Mouse (Mus musculus) forebrain, embryonic 16.5 days (tissue): ENCODE results near the gene Ift122. TPM values are rescaled to one million over a fixed set of nuclear protein-coding genes. Genes with fewer than 3 reads are reported as not detected.

Experiments
- ATAC-seq: fragments of 200-750 bp; cut with Nextera tagmentation; 2 replicates; pipeline ENCODE4 v1.8.0; 2017; ENCODE audit warnings: mild to moderate bottlenecking, moderate library complexity
- H3K27ac ChIP-seq: fragments of 300-500 bp; sonication (generic); 2 replicates; pipeline ENCODE4 v1.5.1; 2014; ENCODE audit warnings: low read length, control low read depth
- H3K27me3 ChIP-seq: fragments of 300-500 bp; sonication (generic); replicated peaks from 2 replicates; pipeline ENCODE4 v1.6.1; 2014; ENCODE audit warnings: low read length; ENCODE audit not compliant: control insufficient read depth, insufficient read depth
- H3K36me3 ChIP-seq: fragments of 300-500 bp; sonication (generic); 2 replicates; pipeline ENCODE4 v1.6.1; 2014; ENCODE audit not compliant: control insufficient read depth, insufficient read depth
- H3K4me1 ChIP-seq: fragments of 300-500 bp; sonication (generic); replicated peaks from 2 replicates; pipeline ENCODE4 v1.6.1; 2014; ENCODE audit warnings: low read length; ENCODE audit not compliant: control insufficient read depth, insufficient read depth
- H3K4me2 ChIP-seq: fragments of 300-500 bp; sonication (generic); 2 replicates; pipeline ENCODE4 v1.6.1; 2014; ENCODE audit warnings: mild to moderate bottlenecking, low read length, control low read depth
- H3K4me3 ChIP-seq: fragments of 300-500 bp; sonication (generic); replicated peaks from 2 replicates; pipeline ENCODE4 v1.5.1; 2014; ENCODE audit warnings: mild to moderate bottlenecking, low read length, control low read depth
- H3K9ac ChIP-seq: fragments of 300-500 bp; sonication (generic); replicated peaks from 2 replicates; pipeline ENCODE4 v1.6.1; 2014; ENCODE audit warnings: low read depth, low read length, control low read depth
- H3K9me3 ChIP-seq: fragments of 300-500 bp; sonication (generic); 2 replicates; pipeline ENCODE4 v1.6.1; 2016; ENCODE audit warnings: low read length; ENCODE audit not compliant: control insufficient read depth
- WGBS: fragments of 180-500 bp; shearing (Covaris S2); extraction: QIAGEN DNeasy Blood & Tissue Kit; methylation state at CpG from one replicate; pipeline ENCODE4 v1.1.7; 2014; 5-methylcytosine and 5-hydroxymethylcytosine counted together
- polyA plus RNA-seq: library from polyadenylated mRNA; unstranded; fragments of >200 nt; fragmentation: Nextera tagmentation; extraction: Ambion mirVana; gene quantifications from 2 replicates; pipeline ENCODE4 v1.2.1, GENCODE M21; 2015

The Ift122 gene
- polyA plus RNA-seq, 1 experiment from 2014 or later: 32.7 TPM

GRCm38 (mm10) chr6:115909940-115910339 is 56.7 kb downstream of the Ift122 start:
- no peaks in the 10 kb centered on the region for H3K27me3 ChIP-seq
- no peak overlapping the region for H3K27ac ChIP-seq
- no peaks in the 10 kb centered on the region; the same call in 1 of the 2 replicates for H3K36me3 ChIP-seq
- no peak overlapping the region for H3K4me2 ChIP-seq
- 70% methylated on average over 8 of the region's 8 CpGs for WGBS
- no peaks in the 10 kb centered on the region for H3K9me3 ChIP-seq
- no peak overlapping the region for H3K9ac ChIP-seq
- ATAC-seq: no peak
- H3K4me3 ChIP-seq: no peak overlapping the region
- H3K4me1 ChIP-seq: peaks cover 24% of the 10 kb centered on the region

GRCm38 (mm10) chr6:115911763-115912162 is 58.5 kb downstream of the Ift122 start:
- peaks cover 41% of the 10 kb centered on the region for H3K4me1 ChIP-seq
- no peak overlapping the region for H3K4me2 ChIP-seq
- no peaks in the 10 kb centered on the region for H3K9me3 ChIP-seq
- 87% methylated on average over 6 of the region's 6 CpGs for WGBS
- no peaks in the 10 kb centered on the region; the same call in 1 of the 2 replicates for H3K36me3 ChIP-seq
- no peak overlapping the region for H3K4me3 ChIP-seq
- H3K27ac ChIP-seq: peak overlapping the region; percentile 66
- H3K9ac ChIP-seq: no peak overlapping the region
- ATAC-seq: no peak
- H3K27me3 ChIP-seq: no peaks in the 10 kb centered on the region

DNA sequence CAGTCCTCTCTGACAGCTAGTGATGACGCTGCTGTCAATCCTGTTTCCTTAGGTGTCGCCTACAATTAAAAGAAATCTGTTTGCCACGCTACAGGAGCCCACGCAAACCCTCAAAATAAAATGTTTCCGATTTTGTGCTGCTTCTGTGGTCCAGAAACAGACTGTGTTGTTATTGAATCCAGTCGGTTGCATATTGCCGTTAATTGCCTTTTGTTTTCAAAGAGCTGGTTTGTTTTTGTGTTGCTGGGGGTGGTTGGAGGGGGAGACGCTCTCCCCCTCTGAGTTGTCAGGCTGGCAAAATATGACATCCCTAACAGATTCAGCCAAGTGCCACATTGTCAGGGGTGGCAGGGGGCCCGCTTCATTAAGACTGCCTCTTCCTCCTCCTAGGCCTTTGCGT is 60.2 kb downstream of the Ift122 start:
- Histone ChIP-seq H3K36me3 (no peaks in the 10 kb centered on the region), H3K4me3 (no peak overlapping the region), H3K9ac (0 out of 2 replicates have a peak overlapping the region, but pooled peaks have one; percentile 16), H3K27me3 (no peaks in the 10 kb centered on the region), H3K4me2 (no peak overlapping the region), H3K27ac (peak overlapping the region; percentile 66), H3K9me3 (no peaks in the 10 kb centered on the region), H3K4me1 (peaks cover 41% of the 10 kb centered on the region)
- peak; percentile 11 for ATAC-seq
- 46% methylated on average over 10 of the region's 10 CpGs for WGBS

DNA sequence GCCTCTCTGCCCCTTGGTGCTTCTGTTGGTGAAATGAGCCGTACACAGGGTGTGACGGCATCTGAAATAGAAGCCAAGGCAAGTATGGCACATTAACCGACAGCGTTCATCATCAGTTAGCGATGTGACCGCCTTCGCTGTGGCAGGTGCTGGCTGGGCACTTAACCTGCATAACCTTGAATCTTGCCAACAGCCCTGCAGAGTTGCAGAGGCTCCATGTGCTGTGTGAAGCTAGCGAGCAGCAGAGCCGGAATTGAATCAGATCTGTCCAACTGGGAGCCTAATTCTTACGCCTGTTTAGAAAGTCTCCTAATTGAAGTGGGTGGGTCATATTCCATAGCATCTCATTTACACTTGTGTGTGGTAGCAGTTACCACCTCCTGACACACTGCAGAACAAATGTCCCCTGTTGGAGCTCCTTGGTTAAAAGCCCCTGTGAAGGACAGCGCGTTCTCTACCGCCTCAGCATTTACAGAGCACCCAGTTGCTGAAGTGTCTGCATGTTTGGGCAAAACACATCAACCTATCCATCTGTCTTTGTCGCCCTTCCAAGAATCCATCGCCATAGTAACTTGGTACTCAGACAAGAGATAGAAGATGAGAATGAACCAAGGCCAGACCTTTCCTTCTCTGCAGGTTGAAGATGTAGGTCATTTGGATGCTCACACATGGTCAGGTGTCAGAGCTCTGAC is 61.4 kb downstream of the Ift122 start:
- Histone ChIP-seq H3K4me3 (no peak overlapping the region), H3K9ac (no peak overlapping the region), H3K27me3 (no peaks in the 10 kb centered on the region), H3K4me2 (0 out of 2 replicates have a peak overlapping the region, but pooled peaks have one; percentile 8), H3K9me3 (no peaks in the 10 kb centered on the region), H3K36me3 (no peaks in the 10 kb centered on the region), H3K27ac (peak overlapping the region; percentile 66), H3K4me1 (peaks cover 41% of the 10 kb centered on the region)
- ATAC-seq: peak; percentile 73
- 42% methylated on average over 15 of the region's 15 CpGs for WGBS

DNA sequence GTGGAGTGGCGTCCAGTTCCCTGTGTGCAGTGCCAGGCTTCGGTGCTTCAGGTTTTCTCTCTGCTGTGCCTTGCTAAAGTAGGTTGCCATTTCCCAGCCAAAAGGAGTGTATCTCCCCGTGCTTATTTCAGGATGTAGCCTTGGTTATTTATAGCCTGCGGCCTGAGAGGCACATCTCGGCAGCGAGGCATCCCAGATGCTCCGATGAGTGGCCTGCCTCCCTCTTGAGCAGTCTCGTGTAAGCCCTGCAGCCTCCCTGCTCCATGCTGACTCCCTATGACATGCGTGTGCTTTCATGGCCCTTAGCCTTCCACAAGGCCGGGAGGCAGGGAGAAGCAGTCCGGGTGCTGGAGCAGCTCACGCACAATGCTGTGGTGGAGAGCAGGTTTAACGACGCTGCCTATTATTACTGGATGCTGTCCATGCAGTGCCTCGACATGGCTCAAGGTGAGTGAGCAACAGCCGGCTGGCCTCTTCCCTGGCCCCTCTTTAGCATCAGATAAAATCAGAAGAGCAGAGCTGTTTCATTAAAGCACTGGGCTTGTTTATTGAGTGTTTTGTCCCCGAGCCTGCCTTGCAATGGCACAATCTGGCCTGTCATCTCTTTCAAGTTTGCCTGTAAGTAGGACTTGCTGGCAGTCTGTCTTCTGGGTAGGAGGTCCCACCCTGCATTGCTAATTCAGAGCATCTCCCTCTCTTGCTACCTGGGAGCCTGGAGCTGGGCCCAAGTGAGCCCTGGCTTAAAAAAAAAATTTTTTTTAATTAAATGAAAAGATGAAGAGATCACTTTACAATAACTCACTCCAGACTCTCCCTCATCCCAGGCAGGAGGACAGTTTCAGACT is 62.6 kb downstream of the Ift122 start:
- H3K36me3 ChIP-seq: no peaks in the 10 kb centered on the region
- no peaks in the 10 kb centered on the region for H3K9me3 ChIP-seq
- no peaks in the 10 kb centered on the region for H3K27me3 ChIP-seq
- no peak overlapping the region for H3K4me2 ChIP-seq
- WGBS: 64% methylated on average over 17 of the region's 17 CpGs
- ATAC-seq: no peak
- H3K4me1 ChIP-seq: peaks cover 41% of the 10 kb centered on the region
- H3K9ac ChIP-seq: 0 out of 2 replicates have a peak overlapping the region, but pooled peaks have one; percentile 15
- no peak overlapping the region for H3K4me3 ChIP-seq
- H3K27ac ChIP-seq: peak overlapping the region; percentile 66

DNA sequence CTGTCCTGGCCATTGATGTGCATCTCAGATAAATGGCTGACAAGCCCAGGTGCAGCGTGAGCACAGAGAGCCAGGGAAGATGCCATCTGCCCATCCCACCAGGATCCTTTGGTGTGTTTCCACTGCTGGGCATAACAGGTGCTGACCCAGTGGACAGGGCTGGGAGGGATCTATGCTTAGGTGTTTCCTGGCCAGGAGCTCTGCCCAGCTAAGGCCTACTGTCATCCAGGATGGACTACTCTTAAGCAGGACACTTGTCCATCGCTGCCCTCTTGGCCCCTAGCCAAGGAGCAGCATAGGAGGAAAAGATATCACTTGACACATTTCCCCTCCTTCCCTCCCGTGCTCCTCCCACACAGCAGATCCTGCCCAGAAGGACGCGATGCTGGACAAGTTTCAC is 63.3 kb downstream of the Ift122 start:
- H3K27me3 ChIP-seq: no peaks in the 10 kb centered on the region
- H3K4me2 ChIP-seq: no peak overlapping the region
- no peak overlapping the region; the same call in 1 of the 2 replicates for H3K27ac ChIP-seq
- H3K9me3 ChIP-seq: no peaks in the 10 kb centered on the region
- WGBS: 89% methylated on average over 5 of the region's 5 CpGs
- H3K4me3 ChIP-seq: no peak overlapping the region
- H3K36me3 ChIP-seq: no peaks in the 10 kb centered on the region
- peaks cover 41% of the 10 kb centered on the region for H3K4me1 ChIP-seq
- no peak overlapping the region for H3K9ac ChIP-seq
- no peak for ATAC-seq

- H3K9ac ChIP-seq: no peak overlapping the region
- no peak overlapping the region for H3K4me3 ChIP-seq
- no peak overlapping the region for H3K27ac ChIP-seq
- H3K27me3 ChIP-seq: no peaks in the 10 kb centered on the region
- no peak for ATAC-seq
- peaks cover 31% of the 10 kb centered on the region for H3K4me1 ChIP-seq
- no peaks in the 10 kb centered on the region for H3K9me3 ChIP-seq
- no peaks in the 10 kb centered on the region for H3K36me3 ChIP-seq
- 80% methylated on average over 1 of the region's 1 CpGs for WGBS
- no peak overlapping the region for H3K4me2 ChIP-seq
Measured at GRCm38 (mm10) chr6:115918615-115919014, 65.3 kb downstream of the Ift122 start.

DNA sequence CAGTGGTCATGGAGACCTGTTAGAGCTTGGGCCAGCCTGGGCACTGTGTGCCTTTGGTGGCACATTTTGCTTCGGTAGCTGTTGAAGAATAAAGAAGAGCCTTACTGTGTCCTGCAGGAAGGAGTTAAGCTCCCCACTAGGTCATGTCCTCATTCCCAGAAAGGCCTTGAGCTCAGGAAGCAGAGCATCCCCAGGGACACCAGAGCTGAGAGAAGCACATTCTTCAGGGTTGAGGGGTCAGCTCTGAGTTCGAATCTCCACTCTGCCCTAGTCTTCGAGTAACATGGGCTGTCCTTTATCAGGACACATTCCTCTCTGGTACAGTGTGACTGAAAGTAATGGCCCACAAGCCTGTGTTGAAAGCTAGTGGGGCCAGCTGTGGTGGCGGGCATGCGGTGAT is 66.6 kb downstream of the Ift122 start:
- H3K4me2 ChIP-seq: no peak overlapping the region
- H3K4me1 ChIP-seq: peaks cover 18% of the 10 kb centered on the region
- H3K36me3 ChIP-seq: no peaks in the 10 kb centered on the region
- H3K27me3 ChIP-seq: no peaks in the 10 kb centered on the region
- no peak overlapping the region for H3K27ac ChIP-seq
- H3K4me3 ChIP-seq: no peak overlapping the region
- WGBS: 89% methylated on average over 5 of the region's 5 CpGs
- no peak overlapping the region for H3K9ac ChIP-seq
- no peak for ATAC-seq
- no peaks in the 10 kb centered on the region for H3K9me3 ChIP-seq

GRCm38 (mm10) chr6:115924829-115925228 is 71.6 kb downstream of the Ift122 start:
- no peaks in the 10 kb centered on the region for H3K27me3 ChIP-seq
- H3K4me1 ChIP-seq: peaks cover 32% of the 10 kb centered on the region
- H3K4me3 ChIP-seq: no peak overlapping the region
- no peak overlapping the region for H3K27ac ChIP-seq
- ATAC-seq: no peak
- no peaks in the 10 kb centered on the region for H3K9me3 ChIP-seq
- no peaks in the 10 kb centered on the region for H3K36me3 ChIP-seq
- H3K4me2 ChIP-seq: no peak overlapping the region
- no peak overlapping the region for H3K9ac ChIP-seq
- WGBS: 48% methylated on average over 6 of the region's 6 CpGs
